Mouse (Mus musculus): ENCODE results near the gene Gjb1.

Gene Gjb1

GRCm38 (mm10) chrX:101418946-101419724, 43.0 kb downstream of the Gjb1 start:
- DNase-seq = peak; percentile 67

GRCm38 (mm10) chrX:101419725-101420699, 43.8 kb downstream of the Gjb1 start:
- peak; percentile 84 for DNase-seq

GRCm38 (mm10) chrX:101420700-101421095, 44.5 kb downstream of the Gjb1 start, which contains the start of gene Zmym3:
Gene Zmym3 (minus strand): TSS chrX:101420849.
- no peak for DNase-seq

GRCm38 (mm10) chrX:101423462-101423861, 47.3 kb downstream of the Gjb1 start:
- DNase-seq = no peak

GRCm38 (mm10) chrX:101427774-101428173, 51.6 kb downstream of the Gjb1 start:
- no peak for DNase-seq

GRCm38 (mm10) chrX:101428785-101429141, 52.6 kb downstream of the Gjb1 start:
- no peak for DNase-seq

GRCm38 (mm10) chrX:101429142-101429949, 53.2 kb downstream of the Gjb1 start, which contains the start of gene Nono:
Gene Nono (plus strand): TSS chrX:101429318.
- DNase-seq = peak; percentile 80

- no peak for DNase-seq
These were observed 53.8 kb downstream of the Gjb1 start for GRCm38 (mm10) chrX:101429976-101430375.

All from right cerebral cortex, postnatal 4 days (tissue).